Mouse (Mus musculus) thymus, postnatal 36 days (tissue): Measurements from ENCODE around the gene Krt18.
A peak's percentile ranks its signal among the peaks of the same experiment; 100 is the strongest.
"Not testable (repeated sequence)": the region's sequence is repeated elsewhere in the genome, so short reads cannot be mapped to it uniquely, and the experiment has no call there.

Experiments used
- DNase-seq, 2 experiments: peaks; one replicate each; pipeline ENCODE4 v3.0.0; 2022; ENCODE audit warnings: mixed read lengths in 2 of 2

Krt18 gene

DNA sequence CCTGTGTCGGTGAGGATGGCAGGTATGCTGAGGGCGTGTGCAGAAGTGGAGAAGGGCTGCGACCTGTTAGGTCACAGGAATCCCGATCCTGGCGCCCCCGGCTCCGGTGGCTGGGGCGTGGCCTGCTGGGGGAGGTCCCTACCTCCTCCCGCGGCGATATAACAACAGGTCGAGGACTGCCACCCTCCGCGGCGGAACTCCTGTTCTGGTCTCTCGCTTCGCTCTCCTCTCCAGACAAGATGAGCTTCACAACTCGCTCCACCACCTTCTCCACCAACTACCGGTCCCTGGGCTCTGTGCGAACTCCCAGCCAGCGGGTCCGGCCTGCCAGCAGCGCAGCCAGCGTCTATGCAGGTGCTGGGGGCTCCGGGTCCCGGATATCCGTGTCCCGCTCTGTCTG lies at the start of gene Krt18:
Krt18 (plus strand) TSS at position 141 of the 400 bp plus-strand sequence.
- DNase-seq, result peak; percentile 13 to 41

GRCm38 (mm10) chr15:101980849-101981248 lies 47.1 kb upstream of the Krt18 start:
- DNase-seq, result no peak

- DNase-seq, result no peak
These were observed 44.5 kb upstream of the Krt18 start for GRCm38 (mm10) chr15:101983315-101983948.

GRCm38 (mm10) chr15:101983949-101984601 lies 43.9 kb upstream of the Krt18 start:
- peak; percentile 67 to 74 for DNase-seq

DNA sequence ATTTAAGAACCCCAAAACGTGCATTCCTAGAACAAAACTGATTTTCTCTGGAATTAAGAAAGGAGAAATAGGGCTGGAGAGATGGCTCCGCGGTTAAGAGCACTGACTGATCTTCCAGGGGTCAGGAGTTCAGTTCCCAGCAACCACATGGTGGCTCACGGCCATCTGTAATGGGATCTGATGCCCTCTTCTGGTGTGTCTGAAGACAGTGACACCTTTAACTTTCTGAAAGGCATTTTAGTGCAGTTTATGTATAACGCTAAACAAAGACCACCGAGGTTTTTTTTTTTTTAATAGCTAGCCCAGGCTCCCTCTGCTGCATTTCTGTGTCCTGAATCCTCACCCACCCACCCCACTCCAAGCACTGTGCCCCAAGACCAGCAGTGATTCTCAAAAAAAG lies 43.2 kb upstream of the Krt18 start:
- no peak for DNase-seq

DNA sequence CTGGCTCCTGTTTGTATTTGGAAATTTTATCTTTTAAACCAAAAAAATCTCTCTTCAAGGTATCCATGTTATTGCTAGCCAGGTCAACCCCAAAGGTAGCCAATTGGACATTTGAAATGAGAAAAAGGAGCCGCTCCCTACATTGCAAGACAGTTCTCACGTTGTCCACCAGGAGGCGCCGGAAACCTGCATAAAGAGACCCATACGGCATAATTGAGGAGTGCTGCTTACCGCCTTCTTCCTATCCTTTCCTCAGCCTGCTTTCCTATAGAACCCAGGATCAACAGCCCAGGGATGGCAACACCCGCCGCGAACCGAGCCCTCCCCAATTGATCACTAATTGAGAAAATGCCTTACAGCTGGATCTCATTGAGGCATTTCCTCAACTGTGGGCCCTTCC lies 39.9 kb upstream of the Krt18 start:
- DNase-seq, result peak; percentile 65 to 75

DNA sequence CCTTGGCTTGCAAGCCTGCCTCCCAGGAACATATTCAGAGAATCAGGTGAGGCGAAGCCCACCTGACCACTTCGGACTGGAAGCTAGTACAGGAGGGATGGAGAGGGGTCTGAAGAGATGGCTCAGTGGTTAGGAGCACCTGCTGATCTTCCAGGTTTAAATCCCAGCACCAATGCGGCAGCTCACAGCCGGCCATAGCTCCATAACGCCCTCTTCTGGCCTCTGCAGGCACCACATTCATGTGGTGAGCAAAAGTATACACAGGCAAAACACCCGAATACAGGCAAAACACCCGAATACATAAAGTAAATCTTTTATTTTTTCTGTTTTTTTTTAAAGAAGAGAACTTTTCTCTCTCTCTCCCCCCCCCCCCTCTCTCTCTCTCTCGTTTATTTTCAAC lies 39.3 kb upstream of the Krt18 start:
- DNase-seq, result no peak

- DNase-seq, result no peak
These were observed 37.0 kb upstream of the Krt18 start for GRCm38 (mm10) chr15:101990946-101991345.

DNA sequence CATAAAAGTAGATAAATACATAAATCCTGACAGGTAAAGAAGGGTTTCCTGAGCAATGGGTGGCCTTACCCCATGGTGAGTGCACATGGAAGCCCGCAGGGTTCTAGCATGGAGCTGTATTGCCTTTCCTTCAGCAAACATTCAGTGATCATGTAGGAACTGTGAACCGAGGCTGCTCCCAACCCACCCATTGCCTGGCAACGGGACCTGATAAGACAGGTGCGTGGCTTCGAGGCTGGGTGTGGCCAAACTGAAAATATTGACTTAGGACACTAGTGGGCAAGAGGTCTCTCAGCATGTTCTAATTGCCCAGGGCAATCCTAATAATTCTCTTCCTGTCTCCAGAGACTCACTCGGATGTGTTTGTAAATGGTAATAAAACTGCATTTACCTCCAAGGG lies 33.6 kb upstream of the Krt18 start:
- no peak for DNase-seq

- no peak for DNase-seq
These were observed 32.3 kb upstream of the Krt18 start for GRCm38 (mm10) chr15:101995484-101996236.

DNA sequence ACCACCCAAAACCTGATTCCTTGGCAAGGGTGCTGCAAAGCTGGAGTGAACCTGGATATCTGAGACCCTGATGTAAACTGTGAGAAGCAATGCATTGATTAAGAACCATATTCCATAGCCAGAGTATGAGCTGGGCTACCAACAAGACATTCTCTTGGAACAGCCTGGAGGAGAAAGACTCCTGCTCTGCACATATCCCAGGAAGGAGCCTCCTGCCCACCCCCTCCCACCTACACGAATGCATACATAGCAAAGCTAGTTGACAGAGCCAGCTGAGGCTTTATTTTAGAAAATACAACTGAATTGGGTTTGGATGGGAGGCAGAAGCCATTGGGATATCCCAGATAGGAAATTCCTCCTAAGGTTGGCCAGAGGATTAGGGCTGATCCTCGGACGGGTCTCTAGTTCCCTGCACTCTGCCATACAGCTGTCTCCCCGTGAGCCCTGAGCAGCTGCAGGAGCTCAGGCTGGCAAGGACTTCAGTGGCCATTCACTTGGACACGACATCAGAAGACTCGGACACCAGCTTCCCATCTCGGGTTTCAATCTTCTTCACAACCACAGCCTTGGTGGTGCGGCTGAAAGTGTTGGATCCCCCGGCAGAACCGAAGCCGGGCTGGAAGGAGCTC lies 31.4 kb upstream of the Krt18 start:
- DNase-seq, result not testable (repeated sequence)

- no peak for DNase-seq
These were observed 28.8 kb upstream of the Krt18 start for GRCm38 (mm10) chr15:101999156-101999555.

- no peak for DNase-seq
These were observed 28.2 kb upstream of the Krt18 start for GRCm38 (mm10) chr15:101999676-102000335.

DNA sequence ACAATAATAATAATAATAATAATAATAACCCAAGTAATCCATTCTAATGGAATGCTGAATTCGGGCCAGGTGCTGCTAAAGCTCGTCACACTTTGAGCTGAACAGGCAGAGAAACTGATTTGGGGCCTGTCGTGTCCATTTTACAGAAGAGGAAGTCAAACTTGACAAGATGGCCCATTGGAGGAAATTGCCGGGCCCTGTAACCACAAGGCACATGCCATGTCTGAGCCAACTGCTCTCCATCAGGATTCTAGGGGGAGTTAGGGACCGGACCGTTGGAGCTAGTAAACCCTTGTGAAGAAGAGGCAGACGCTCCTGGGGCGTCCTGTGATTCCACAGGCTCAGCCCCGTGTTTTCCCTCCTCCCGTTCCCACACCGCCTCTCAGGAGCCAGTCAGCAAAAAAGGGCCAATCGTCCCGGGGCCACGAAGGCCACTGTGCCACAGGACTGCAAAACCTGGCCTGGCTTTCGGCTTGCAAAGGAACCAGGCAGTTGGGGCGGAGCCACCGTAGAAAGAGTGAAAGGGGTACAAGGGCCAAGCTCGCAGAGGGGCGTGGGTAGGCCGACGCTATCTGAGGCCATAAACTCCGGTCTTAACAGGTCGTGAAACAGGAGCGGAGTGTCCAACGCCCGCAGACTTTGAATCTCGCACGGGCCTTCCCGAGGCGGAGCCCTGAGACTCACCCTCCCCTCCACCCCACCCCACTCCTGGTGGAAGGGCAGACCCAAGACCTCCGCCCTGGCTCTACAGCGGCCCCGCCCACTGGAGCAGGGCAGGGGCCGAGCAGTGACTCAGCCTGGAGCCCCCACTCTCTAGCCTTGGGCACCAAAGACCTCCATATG lies 25.1 kb upstream of the Krt18 start:
- DNase-seq, result peak in 1 of 2 experiments; percentile 26

DNA sequence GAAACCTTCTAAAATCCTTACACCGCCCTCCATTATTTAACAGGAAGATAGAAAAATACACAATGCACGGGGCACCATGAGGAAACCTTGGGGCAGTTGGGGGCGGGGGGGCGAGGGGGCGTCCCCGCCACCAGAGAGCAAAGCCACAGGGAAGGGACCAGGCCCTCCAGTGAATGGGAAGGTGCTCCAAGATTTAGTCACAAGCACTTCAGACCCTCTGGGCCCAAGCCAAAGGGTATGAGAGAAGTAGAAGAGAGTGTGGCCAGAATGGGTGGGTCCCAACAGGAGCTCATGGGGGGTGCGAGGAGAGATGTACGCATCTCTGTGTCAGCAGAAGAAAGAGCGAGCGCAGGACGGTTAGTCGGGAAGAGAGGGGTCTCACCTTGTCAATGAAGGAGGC lies 24.5 kb upstream of the Krt18 start:
- no peak for DNase-seq

DNA sequence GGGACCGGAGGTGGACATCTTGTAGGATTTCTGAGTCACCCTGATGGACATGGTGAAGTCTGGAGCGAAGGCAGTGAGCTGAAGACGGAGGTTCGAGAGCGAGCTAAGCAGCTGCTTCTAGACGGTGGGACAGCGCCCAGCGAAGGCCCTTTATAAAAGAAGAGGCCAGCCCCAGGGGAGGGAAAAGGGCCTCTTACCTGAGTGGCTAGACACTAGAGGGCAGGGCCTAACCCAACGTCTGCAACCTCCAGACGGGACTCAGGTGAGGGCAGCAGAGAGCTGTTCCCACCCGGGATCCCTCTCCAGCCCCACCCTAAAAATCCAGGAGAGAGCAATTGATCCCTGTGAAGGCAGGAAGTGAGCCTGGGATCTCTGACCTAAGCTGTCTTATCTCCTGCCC lies 23.8 kb upstream of the Krt18 start, which contains the start of gene Krt8:
Krt8 (minus strand) TSS at position 294 of the 400 bp plus-strand sequence.
- no peak for DNase-seq

DNA sequence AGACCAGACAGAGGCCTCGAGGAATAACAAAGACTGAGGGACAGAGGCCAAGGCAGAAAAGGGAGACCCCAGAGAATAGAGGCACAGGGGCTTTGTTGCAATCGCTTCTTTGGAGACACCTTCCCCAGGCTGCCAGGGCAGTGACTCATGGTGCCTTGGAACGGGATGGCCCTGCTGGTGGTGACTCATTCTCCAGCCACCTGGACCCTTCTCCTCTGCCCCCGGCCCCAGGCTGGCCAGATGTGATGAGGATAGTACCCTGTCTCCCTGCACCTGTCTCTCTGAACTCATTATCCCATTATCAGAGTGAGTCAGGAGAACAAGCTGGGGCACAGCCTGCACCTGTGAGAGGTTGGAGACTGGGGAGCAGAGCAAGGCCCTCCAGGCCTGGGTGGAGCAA lies 22.7 kb upstream of the Krt18 start:
- DNase-seq, result no peak

DNA sequence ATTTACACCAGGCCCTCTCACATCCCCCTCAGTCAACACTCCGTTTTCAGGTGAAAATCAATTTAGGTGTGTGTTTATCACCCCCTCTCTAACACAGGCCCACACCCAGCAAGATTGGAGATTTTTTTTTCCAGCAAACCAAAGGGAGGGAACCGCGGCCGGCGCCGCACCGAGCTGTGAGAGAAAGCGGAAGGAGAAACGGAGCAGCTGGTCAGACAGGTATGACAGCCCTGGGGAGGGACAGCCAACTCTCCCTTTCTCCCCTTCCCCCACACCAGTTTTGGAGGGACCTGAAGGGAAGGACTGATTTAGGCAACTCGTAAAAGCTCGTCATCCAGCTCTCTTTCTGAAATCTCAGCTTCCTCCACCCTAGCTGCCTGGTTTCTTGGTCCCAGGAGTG lies 21.7 kb upstream of the Krt18 start:
- no peak for DNase-seq

DNA sequence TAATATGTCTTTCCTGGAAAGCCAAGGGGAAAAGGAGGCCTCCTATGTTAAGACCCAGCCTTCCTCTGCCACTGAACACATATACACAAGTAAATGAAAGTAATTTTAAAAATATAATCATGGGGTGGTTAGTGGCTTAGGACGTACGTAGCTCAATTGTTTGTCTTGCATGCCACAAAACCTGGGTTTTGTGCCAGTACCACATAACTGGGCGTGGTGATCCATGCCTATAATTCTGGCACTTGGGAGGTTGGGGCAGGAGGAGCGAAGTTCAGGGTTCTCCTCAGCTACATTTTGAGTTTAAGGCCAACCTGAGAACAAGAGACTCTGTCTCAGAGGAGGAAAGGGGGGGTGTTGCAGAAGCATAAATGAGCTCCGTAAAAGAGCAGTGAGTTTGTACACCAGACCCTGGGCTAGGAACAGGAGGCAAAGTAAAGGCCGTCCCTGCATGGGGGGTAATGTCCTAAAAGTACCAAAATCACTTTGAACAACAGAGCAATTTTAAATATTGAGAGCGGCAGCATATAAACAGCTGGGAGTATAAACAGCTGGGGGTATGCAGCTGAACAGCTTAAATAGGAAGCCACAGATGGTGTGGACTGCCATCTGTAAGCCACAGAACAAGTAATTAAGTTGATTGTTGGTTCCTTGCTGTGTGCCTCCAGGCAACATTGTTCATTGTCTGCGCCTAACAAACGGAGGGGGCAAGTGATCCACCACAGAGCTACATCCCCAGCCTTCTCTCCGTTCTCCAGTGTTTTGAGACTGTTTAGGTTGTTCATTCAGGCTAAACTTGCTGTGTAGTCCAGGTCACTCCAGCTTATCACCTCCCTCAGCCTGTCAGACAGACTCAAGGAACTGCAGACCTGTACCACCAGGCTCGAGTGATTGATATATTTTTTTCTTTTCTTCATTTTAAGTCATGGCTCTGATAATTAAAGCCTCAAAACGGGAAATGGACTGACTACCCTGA lies 20.6 kb upstream of the Krt18 start:
- no peak for DNase-seq

GRCm38 (mm10) chr15:102010569-102011245 lies 17.3 kb upstream of the Krt18 start:
- DNase-seq, result no peak
